Mouse (Mus musculus) urinary bladder, postnatal 14 days (tissue): Measurements from ENCODE around the gene 1810009A15Rik.

Source experiments
- DNase-seq: peaks from one replicate; pipeline ENCODE4 v3.0.0; 2021; ENCODE audit warnings: low spot score

Gene 1810009A15Rik

DNA sequence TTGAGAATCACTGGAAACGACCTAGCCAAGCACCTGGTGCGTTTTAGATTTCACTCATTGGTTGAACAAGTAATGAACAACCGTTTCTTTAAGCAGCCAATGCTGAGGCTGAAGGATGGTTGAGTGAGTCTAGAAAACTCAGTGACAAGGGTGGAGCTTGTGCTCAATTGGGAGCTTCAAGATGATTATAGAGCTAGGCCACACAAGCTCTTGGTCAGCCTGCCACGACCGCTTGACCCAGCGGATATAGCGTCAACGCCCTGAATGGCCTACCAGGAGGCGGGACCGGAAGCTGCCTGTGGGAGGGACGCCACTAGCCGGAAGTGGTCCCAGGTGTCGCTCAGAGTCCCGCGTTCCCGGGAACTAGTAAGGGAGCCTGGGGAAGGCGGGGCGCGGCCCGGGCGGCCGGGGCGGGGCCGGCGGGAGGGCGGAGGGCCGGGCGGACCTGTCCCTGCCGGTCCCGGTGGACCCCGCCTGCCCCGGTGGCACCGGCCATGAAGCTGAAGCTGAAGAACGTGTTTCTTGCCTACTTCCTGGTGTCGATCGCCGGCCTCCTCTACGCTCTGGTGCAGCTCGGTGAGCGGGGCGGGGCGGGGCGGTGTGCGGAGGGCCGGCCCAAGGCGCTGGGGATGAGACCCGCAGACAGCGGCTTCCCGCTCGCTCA, 31.6 kb downstream of the 1810009A15Rik start, which contains the start of gene B3gat3:
TSS of gene B3gat3 (plus strand) at position 302 of the 664 bp plus-strand sequence.
- peak; percentile 96 for DNase-seq

DNA sequence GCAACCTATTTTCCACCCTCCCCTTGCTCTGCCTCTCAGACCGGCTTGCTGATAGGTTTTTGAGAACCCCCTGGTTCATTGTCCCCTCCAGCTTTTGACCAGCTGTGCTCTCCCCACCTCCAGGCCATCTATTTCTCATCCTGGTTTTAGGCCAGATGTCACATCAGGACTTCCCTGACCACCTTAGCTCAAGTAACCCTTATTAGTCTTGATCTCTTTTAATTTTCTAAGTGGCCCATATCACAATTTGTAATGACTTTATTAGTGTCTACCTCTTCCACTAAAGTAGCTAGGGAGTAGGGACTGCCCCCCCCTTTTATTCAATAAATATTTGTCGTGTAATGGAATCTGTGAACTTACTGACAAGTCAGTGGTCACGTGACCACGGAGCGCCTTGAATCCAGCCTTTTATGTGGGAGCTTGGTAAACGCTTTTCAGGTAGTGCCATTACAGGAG, 32.2 kb downstream of the 1810009A15Rik start:
- DNase-seq, result no peak

DNA sequence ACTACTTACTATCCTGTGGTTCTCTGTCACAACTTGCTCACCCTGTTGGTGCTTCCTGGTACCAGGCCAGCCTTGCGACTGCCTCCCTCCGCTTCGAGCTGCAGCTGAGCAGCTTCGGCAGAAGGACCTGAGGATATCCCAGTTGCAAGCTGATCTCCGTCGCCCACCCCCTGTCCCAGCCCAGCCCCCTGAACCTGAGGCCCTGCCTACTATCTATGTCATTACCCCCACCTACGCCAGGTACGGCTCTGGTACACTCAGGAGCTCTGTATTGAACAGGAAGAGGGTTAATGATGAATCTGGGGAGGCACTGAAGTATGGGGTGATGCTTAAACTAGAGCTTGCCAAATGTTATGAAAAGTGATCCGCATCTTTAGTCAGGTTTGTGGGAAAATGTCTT, 33.1 kb downstream of the 1810009A15Rik start:
- DNase-seq, result no peak

- DNase-seq, result no peak
Measured at GRCm38 (mm10) chr19:8926766-8927165, 38.1 kb downstream of the 1810009A15Rik start.

DNA sequence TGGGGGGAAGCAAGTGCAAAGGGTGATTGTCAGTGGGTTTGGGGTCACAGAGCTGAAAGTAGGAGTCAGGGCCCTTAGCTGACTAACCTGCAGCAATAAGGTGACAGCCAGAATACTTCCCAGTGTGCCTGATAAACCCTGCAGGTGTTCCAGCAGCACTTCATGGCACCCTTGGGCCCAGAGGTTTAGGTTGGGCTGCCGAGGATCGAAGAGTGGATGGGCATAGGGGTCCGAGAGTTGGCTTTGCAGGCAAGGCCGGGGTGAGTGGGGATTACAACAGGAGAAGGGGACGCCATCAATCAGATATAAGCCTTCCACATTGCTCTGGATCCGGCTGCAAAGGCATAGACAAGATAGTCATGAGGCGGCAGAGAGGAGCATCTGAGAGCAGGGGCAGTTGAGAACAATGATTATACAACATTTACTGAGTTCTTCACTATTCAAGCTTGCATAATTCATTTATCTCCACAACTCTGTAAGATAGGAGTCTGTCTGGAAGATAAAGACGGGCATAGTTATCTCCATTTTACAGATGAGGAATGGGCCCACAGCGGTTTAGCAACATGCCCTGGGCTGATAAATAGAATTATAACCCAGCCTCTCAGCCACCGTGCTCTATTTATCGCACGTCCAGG, 39.4 kb downstream of the 1810009A15Rik start:
- DNase-seq, result no peak

GRCm38 (mm10) chr19:8928689-8929223, 40.1 kb downstream of the 1810009A15Rik start:
- DNase-seq, result no peak

- DNase-seq, result peak; percentile 89
Measured at GRCm38 (mm10) chr19:8929224-8930088, 40.8 kb downstream of the 1810009A15Rik start, which contains the start of the genes Rom1 and Eml3. Rom1 (minus strand) TSS chr19:8929356. Eml3 (plus strand) TSS chr19:8929552.

- no peak for DNase-seq
Measured at GRCm38 (mm10) chr19:8930117-8930516, 41.5 kb downstream of the 1810009A15Rik start.

DNA sequence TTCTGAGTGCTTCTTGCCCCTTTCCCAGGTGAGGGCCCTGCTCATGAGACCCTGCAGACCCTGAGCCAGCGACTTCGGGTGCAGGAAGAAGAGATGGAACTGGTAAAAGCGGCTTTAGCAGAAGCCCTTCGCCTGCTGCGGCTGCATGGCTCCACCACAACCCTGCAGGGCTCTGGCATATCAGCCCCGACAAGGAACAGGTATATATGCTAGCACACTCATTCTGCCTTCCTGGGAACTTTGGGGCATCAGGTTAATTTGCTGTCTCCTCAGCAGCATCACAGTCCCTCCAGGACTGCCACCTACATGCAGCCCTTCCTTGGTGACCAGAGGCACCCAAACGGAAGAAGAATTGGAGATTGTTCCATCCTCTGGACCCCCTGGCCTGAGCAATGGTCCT, 42.1 kb downstream of the 1810009A15Rik start:
- DNase-seq, result no peak

DNA sequence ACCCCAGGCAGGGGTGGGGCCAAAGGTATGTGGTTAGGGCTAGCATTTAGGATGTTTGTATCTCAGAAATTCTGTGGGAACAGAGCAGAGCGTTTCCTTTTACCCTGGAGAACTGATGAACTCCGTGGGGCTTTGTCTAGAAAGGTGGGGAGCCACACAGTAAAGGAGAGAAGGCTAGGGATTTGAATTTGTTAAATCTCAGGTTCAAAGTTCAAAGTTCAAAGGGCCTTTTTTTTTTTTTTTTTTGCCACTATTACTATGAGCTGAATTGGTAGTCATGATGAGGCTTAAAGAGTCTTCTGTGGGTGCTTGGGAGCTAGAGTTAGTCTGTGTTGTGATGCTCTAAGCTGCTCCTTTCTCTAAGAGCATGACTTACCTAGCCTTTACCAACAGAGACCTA, 48.1 kb downstream of the 1810009A15Rik start:
- no peak for DNase-seq
